In genomic region chr5:141727968-141728367, GRCm38 (mm10) we compare ENCODE assay signal across 16 mouse cellular contexts.
DNase-seq lines count a peak whose midpoint lies in the region; ATAC-seq and TF ChIP-seq lines count a peak whose summit lies in the region.
"Had no signal": no experiment of that assay in that cellular context is flagged by ENCODE, and none has a peak within 500 bp of the region (broad histone marks: within the 10 kb centered on the region; RNA-seq: fewer than 3 reads in every experiment).

No protein-coding gene starts in this region.

- peak; percentile 23 for DNase-seq in hindbrain, postnatal 0 days (ENCODE audit: low spot score)
- DNase-seq in midbrain, postnatal 0 days (ENCODE audit: low spot score): no peak
- DNase-seq in adrenal gland, postnatal 14 days: peak; percentile 42
- DNase-seq in layer of hippocampus, postnatal 36 days: no peak
- no peak for DNase-seq in testis, postnatal 10 days (ENCODE audit: low spot score)
- DNase-seq: cerebellum, adult 8-10 months; heart, adult 18-20 months; heart, postnatal 4 days; kidney, adult 9 months; lung, postnatal 4 days; thymus, adult 18-20 months had no signal

- H3K9ac ChIP-seq in hindbrain, postnatal 0 days (replicated peaks; ENCODE audit: low read length): no peak overlapping the region
- no peak overlapping the region for H3K9ac ChIP-seq in hindbrain, embryonic 12.5 days
- no peak overlapping the region for H3K9ac ChIP-seq in midbrain, postnatal 0 days (replicated peaks; ENCODE audit: low read length, poor library complexity, severe bottlenecking)
- no peak overlapping the region for H3K9ac ChIP-seq in midbrain, embryonic 15.5 days
- H3K9ac ChIP-seq: limb, embryonic 12.5 days; midbrain, embryonic 12.5 days had no signal

- peak; percentile 49 for TF ChIP-seq CTCF in hindbrain, postnatal 0 days (IDR thresholded peaks at IDR 0.05; ENCODE audit: low read depth)
- TF ChIP-seq CTCF in midbrain, postnatal 0 days (IDR thresholded peaks at IDR 0.05): peak; percentile 55

- H3K27ac ChIP-seq in hindbrain, postnatal 0 days: no peak overlapping the region
- H3K27ac ChIP-seq in hindbrain, embryonic 12.5 days: no peak overlapping the region
- no peak overlapping the region for H3K27ac ChIP-seq in midbrain, postnatal 0 days (ENCODE audit: low read depth, low read length)
- H3K27ac ChIP-seq in midbrain, embryonic 15.5 days: no peak overlapping the region
- H3K27ac ChIP-seq: limb, embryonic 12.5 days; midbrain, embryonic 12.5 days had no signal

- no peaks in the 10 kb centered on the region for H3K27me3 ChIP-seq in hindbrain, postnatal 0 days (ENCODE audit: insufficient read depth, low read length)
- H3K27me3 ChIP-seq in hindbrain, embryonic 12.5 days: no peaks in the 10 kb centered on the region
- no peaks in the 10 kb centered on the region for H3K27me3 ChIP-seq in midbrain, postnatal 0 days (ENCODE audit: insufficient read depth, low read length)
- H3K27me3 ChIP-seq in midbrain, embryonic 15.5 days (replicated peaks): no peaks in the 10 kb centered on the region
- H3K27me3 ChIP-seq: limb, embryonic 12.5 days had no signal

- H3K36me3 ChIP-seq in hindbrain, postnatal 0 days (ENCODE audit: insufficient read depth, low read length): no peaks in the 10 kb centered on the region
- no peaks in the 10 kb centered on the region for H3K36me3 ChIP-seq in hindbrain, embryonic 12.5 days
- no peaks in the 10 kb centered on the region for H3K36me3 ChIP-seq in midbrain, postnatal 0 days (ENCODE audit: insufficient read depth, low read length)
- no peaks in the 10 kb centered on the region for H3K36me3 ChIP-seq in midbrain, embryonic 15.5 days (replicated peaks)
- H3K36me3 ChIP-seq: limb, embryonic 12.5 days; midbrain, embryonic 12.5 days had no signal

- H3K4me2 ChIP-seq in hindbrain, postnatal 0 days (ENCODE audit: low read depth, low read length): no peak overlapping the region
- H3K4me2 ChIP-seq in hindbrain, embryonic 12.5 days (replicated peaks): no peak overlapping the region
- no peak overlapping the region for H3K4me2 ChIP-seq in midbrain, postnatal 0 days (ENCODE audit: low read depth, low read length, poor library complexity, severe bottlenecking)
- no peak overlapping the region for H3K4me2 ChIP-seq in midbrain, embryonic 15.5 days
- H3K4me2 ChIP-seq: limb, embryonic 12.5 days; midbrain, embryonic 12.5 days had no signal

- H3K4me3 ChIP-seq in hindbrain, postnatal 0 days (ENCODE audit: low read length): no peak overlapping the region
- no peak overlapping the region for H3K4me3 ChIP-seq in hindbrain, embryonic 12.5 days
- no peak overlapping the region for H3K4me3 ChIP-seq in midbrain, postnatal 0 days (ENCODE audit: low read depth, low read length)
- H3K4me3 ChIP-seq in midbrain, embryonic 15.5 days: no peak overlapping the region
- H3K4me3 ChIP-seq: limb, embryonic 12.5 days; midbrain, embryonic 12.5 days; myocyte had no signal

- ATAC-seq in hindbrain, postnatal 0 days: no peak
- ATAC-seq in hindbrain, embryonic 12.5 days (ENCODE audit: low FRiP score): no peak
- ATAC-seq in midbrain, postnatal 0 days (ENCODE audit: low FRiP score): no peak
- ATAC-seq in midbrain, embryonic 15.5 days (replicated peaks): no peak

- no peaks in the 10 kb centered on the region for H3K9me3 ChIP-seq in hindbrain, postnatal 0 days (ENCODE audit: low read length)
- H3K9me3 ChIP-seq in hindbrain, embryonic 12.5 days (replicated peaks): no peaks in the 10 kb centered on the region
- H3K9me3 ChIP-seq in midbrain, postnatal 0 days (ENCODE audit: low read length): no peaks in the 10 kb centered on the region
- H3K9me3 ChIP-seq in midbrain, embryonic 15.5 days: no peaks in the 10 kb centered on the region
- H3K9me3 ChIP-seq: limb, embryonic 12.5 days; midbrain, embryonic 12.5 days had no signal

- no peaks in the 10 kb centered on the region for H3K4me1 ChIP-seq in hindbrain, postnatal 0 days (ENCODE audit: insufficient read depth, low read length)
- H3K4me1 ChIP-seq in hindbrain, embryonic 12.5 days: peaks cover 5% of the 10 kb centered on the region; the same call in 1 of the 2 replicates
- no peaks in the 10 kb centered on the region for H3K4me1 ChIP-seq in midbrain, postnatal 0 days (ENCODE audit: insufficient read depth, low read length)
- peaks cover 7% of the 10 kb centered on the region; the same call in 1 of the 2 replicates for H3K4me1 ChIP-seq in midbrain, embryonic 15.5 days
- H3K4me1 ChIP-seq: limb, embryonic 12.5 days; midbrain, embryonic 12.5 days had no signal

- WGBS in hindbrain, postnatal 0 days: 53% methylated on average over 2 of the region's 2 CpGs
- WGBS in hindbrain, embryonic 12.5 days: 64% methylated on average over 2 of the region's 2 CpGs
- WGBS in midbrain, postnatal 0 days: 59% methylated on average over 2 of the region's 2 CpGs
- 54% methylated on average over 2 of the region's 2 CpGs for WGBS in midbrain, embryonic 15.5 days

Comparison
In these comparisons a context has a peak if more than half of its experiments do, and no peak if none do; other contexts are left out.
1. DNase-seq: peak in hindbrain, postnatal 0 days (single experiment) and adrenal gland, postnatal 14 days (single experiment); none in midbrain, postnatal 0 days (single experiment), layer of hippocampus, postnatal 36 days (0 of 2) and testis, postnatal 10 days (single experiment).